Mouse (Mus musculus) erythroid progenitor cell, adult 5-6 weeks (primary cell): ENCODE results near the gene Ihh. TPM values are rescaled to one million over a fixed set of nuclear protein-coding genes. Genes with fewer than 3 reads are reported as not detected.

Experiments used
- total RNA-seq, 2 experiments: library from RNA; stranded (forward) in 1 of 2; stranded (reverse) in 1 of 2; fragments of 150-400 nt in 1 of 2; fragments of 186-747, 209-891 nt in 1 of 2; gene quantifications; 2 replicates each; pipeline versions ENCODE4 v1.2.3 to v1.2.4; 2015 to 2017; ENCODE audit warnings: low replicate concordance in 2 of 2

Ihh gene
- total RNA-seq, 2 experiments from 2014 or later: not detected

Other genes with a start within 250 kb of the Ihh start
- gene Cyp27a1, start 238.1 kb downstream of the Ihh start, total RNA-seq (2015; ENCODE audit: low replicate concordance): 5.4 and 15.5 TPM in 2 replicates
- gene Cyp27a1, start 238.1 kb downstream of the Ihh start, total RNA-seq (2017; ENCODE audit: low replicate concordance): 0.98 and 3.6 TPM in 2 replicates
- gene Prkag3, start 202.5 kb downstream of the Ihh start, total RNA-seq (2015; ENCODE audit: low replicate concordance): not detected in 2 replicates
- not detected in 2 replicates for gene Prkag3, start 202.5 kb downstream of the Ihh start, total RNA-seq (2017; ENCODE audit: low replicate concordance)
- gene Wnt6, start 179.8 kb downstream of the Ihh start, total RNA-seq (2015; ENCODE audit: low replicate concordance): not detected in 2 replicates
- gene Wnt6, start 179.8 kb downstream of the Ihh start, total RNA-seq (2017; ENCODE audit: low replicate concordance): not detected in 2 replicates
- gene Wnt10a, start 160.2 kb downstream of the Ihh start, total RNA-seq (2015; ENCODE audit: low replicate concordance): not detected in 2 replicates
- not detected in 2 replicates for gene Wnt10a, start 160.2 kb downstream of the Ihh start, total RNA-seq (2017; ENCODE audit: low replicate concordance)
- gene Cdk5r2, start 96.7 kb downstream of the Ihh start, total RNA-seq (2015; ENCODE audit: low replicate concordance): not detected in 2 replicates
- gene Cdk5r2, start 96.7 kb downstream of the Ihh start, total RNA-seq (2017; ENCODE audit: low replicate concordance): not detected in 2 replicates
- gene Fev, start 66.3 kb downstream of the Ihh start, total RNA-seq (2015; ENCODE audit: low replicate concordance): not detected in 2 replicates
- not detected in 2 replicates for gene Fev, start 66.3 kb downstream of the Ihh start, total RNA-seq (2017; ENCODE audit: low replicate concordance)
- gene Cryba2, start 58.5 kb downstream of the Ihh start, total RNA-seq (2015; ENCODE audit: low replicate concordance): not detected in 2 replicates
- gene Cryba2, start 58.5 kb downstream of the Ihh start, total RNA-seq (2017; ENCODE audit: low replicate concordance): not detected in 2 replicates
- gene Cfap65, start 16.1 kb downstream of the Ihh start, total RNA-seq (2015; ENCODE audit: low replicate concordance): not detected in 2 replicates
- not detected in 2 replicates for gene Cfap65, start 16.1 kb downstream of the Ihh start, total RNA-seq (2017; ENCODE audit: low replicate concordance)
- 5.8 and 12.2 TPM in 2 replicates for gene Nhej1, start 173.5 kb upstream of the Ihh start, total RNA-seq (2015; ENCODE audit: low replicate concordance)
- gene Nhej1, start 173.5 kb upstream of the Ihh start, total RNA-seq (2017; ENCODE audit: low replicate concordance): 10.5 and 11.0 TPM in 2 replicates
- not detected in 2 replicates for gene Slc23a3, start 182.2 kb upstream of the Ihh start, total RNA-seq (2015; ENCODE audit: low replicate concordance)
- not detected in 2 replicates for gene Slc23a3, start 182.2 kb upstream of the Ihh start, total RNA-seq (2017; ENCODE audit: low replicate concordance)
- 28.5 and 33.5 TPM in 2 replicates for gene Cnppd1, start 191.0 kb upstream of the Ihh start, total RNA-seq (2015; ENCODE audit: low replicate concordance)
- 66.4 and 76.2 TPM in 2 replicates for gene Cnppd1, start 191.0 kb upstream of the Ihh start, total RNA-seq (2017; ENCODE audit: low replicate concordance)
- 145 and 163 TPM in 2 replicates for gene Retreg2, start 191.1 kb upstream of the Ihh start, total RNA-seq (2015; ENCODE audit: low replicate concordance)
- 133 and 149 TPM in 2 replicates for gene Retreg2, start 191.1 kb upstream of the Ihh start, total RNA-seq (2017; ENCODE audit: low replicate concordance)
- 43.6 and 75.0 TPM in 2 replicates for gene Zfand2b, start 217.0 kb upstream of the Ihh start, total RNA-seq (2015; ENCODE audit: low replicate concordance)
- gene Zfand2b, start 217.0 kb upstream of the Ihh start, total RNA-seq (2017; ENCODE audit: low replicate concordance): 54.6 and 69.4 TPM in 2 replicates
- 198 and 219 TPM in 2 replicates for gene Abcb6, start 228.7 kb upstream of the Ihh start, total RNA-seq (2015; ENCODE audit: low replicate concordance)
- 116 and 174 TPM in 2 replicates for gene Abcb6, start 228.7 kb upstream of the Ihh start, total RNA-seq (2017; ENCODE audit: low replicate concordance)
- gene Ankzf1, start 240.5 kb upstream of the Ihh start, total RNA-seq (2015; ENCODE audit: low replicate concordance): 5.9 and 7.6 TPM in 2 replicates
- 8.9 and 10.0 TPM in 2 replicates for gene Ankzf1, start 240.5 kb upstream of the Ihh start, total RNA-seq (2017; ENCODE audit: low replicate concordance)
- gene Atg9a, start 240.5 kb upstream of the Ihh start, total RNA-seq (2015; ENCODE audit: low replicate concordance): 29.2 and 39.4 TPM in 2 replicates
- gene Atg9a, start 240.5 kb upstream of the Ihh start, total RNA-seq (2017; ENCODE audit: low replicate concordance): 38.8 and 54.5 TPM in 2 replicates